Mouse (Mus musculus) lung, embryonic 16.5 days (tissue): Measurements from ENCODE around the gene Ak7. TPM values are rescaled to one million over a fixed set of nuclear protein-coding genes. Genes with fewer than 3 reads are reported as not detected.

Source experiments
- ATAC-seq: fragments of 200-750 bp; cut with Nextera tagmentation; 2 replicates; pipeline ENCODE4 v1.8.0; 2017; ENCODE audit warnings: low read depth, mild to moderate bottlenecking, moderate library complexity
- H3K27ac ChIP-seq: fragments of 300-500 bp; sonication (generic); 2 replicates; pipeline ENCODE4 v1.5.1; 2014; ENCODE audit warnings: mild to moderate bottlenecking, control low read depth, low read length
- H3K27me3 ChIP-seq: fragments of 300-500 bp; sonication (generic); 2 replicates; pipeline ENCODE4 v1.6.1; 2014; ENCODE audit warnings: low read depth, low read length, mixed read lengths; ENCODE audit not compliant: control insufficient read depth, insufficient read depth
- H3K36me3 ChIP-seq: fragments of 300-500 bp; sonication (generic); 2 replicates; pipeline ENCODE4 v1.6.1; 2014; ENCODE audit warnings: low read length; ENCODE audit not compliant: control insufficient read depth, insufficient read depth
- H3K4me1 ChIP-seq: fragments of 300-500 bp; sonication (generic); replicated peaks from 2 replicates; pipeline ENCODE4 v1.6.1; 2014; ENCODE audit warnings: low read length, mixed read lengths; ENCODE audit not compliant: control insufficient read depth, insufficient read depth
- H3K4me2 ChIP-seq: fragments of 300-500 bp; sonication (generic); 2 replicates; pipeline ENCODE4 v1.6.1; 2014; ENCODE audit warnings: low read depth, low read length, control low read depth
- H3K4me3 ChIP-seq: fragments of 300-500 bp; sonication (generic); 2 replicates; pipeline ENCODE4 v1.5.1; 2014; ENCODE audit warnings: mild to moderate bottlenecking, low read length, control low read depth
- H3K9ac ChIP-seq: fragments of 300-500 bp; sonication (generic); 2 replicates; pipeline ENCODE4 v1.6.1; 2014; ENCODE audit warnings: low read length, control low read depth
- H3K9me3 ChIP-seq: fragments of 300-500 bp; sonication (generic); 2 replicates; pipeline ENCODE4 v1.6.1; 2016; ENCODE audit warnings: low read length; ENCODE audit not compliant: control insufficient read depth
- WGBS: fragments of 180-500 bp; shearing (Covaris S2); extraction: QIAGEN DNeasy Blood & Tissue Kit; methylation state at CpG from one replicate; pipeline ENCODE4 v1.1.7; 2014; 5-methylcytosine and 5-hydroxymethylcytosine counted together
- polyA plus RNA-seq: library from polyadenylated mRNA; unstranded; fragments of >200 nt; fragmentation: Nextera tagmentation; extraction: Ambion mirVana; gene quantifications from 2 replicates; pipeline ENCODE4 v1.2.1, GENCODE M21; 2015

Gene Ak7
- polyA plus RNA-seq, 1 experiment from 2014 or later = 2.8 TPM

DNA sequence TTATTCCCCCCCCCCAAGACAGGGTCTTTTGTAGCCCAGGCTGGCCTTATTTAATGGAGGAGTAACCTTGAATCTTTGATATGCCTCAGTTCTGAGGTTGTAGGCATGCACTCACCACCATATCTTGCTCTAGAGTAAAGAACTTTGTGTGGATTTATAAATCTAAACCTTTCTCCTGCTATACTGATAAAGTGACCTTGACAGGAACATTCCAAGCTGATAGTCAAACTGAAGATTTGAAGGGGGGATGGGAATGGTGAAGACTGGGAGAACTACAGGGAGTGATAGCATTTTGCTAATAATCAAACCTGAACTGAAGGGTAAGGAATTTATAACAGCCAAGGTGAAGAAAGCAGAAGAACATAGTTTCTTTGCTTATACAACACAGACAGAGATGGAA is 92.2 kb downstream of the Ak7 start:
- ATAC-seq = no peak
- no peak overlapping the region for H3K4me2 ChIP-seq
- H3K27me3 ChIP-seq = no peaks in the 10 kb centered on the region
- no peaks in the 10 kb centered on the region for H3K9me3 ChIP-seq
- no peaks in the 10 kb centered on the region for H3K4me1 ChIP-seq
- H3K27ac ChIP-seq = no peak overlapping the region
- peaks cover 9% of the 10 kb centered on the region; the same call in 1 of the 2 replicates for H3K36me3 ChIP-seq
- H3K9ac ChIP-seq = no peak overlapping the region
- H3K4me3 ChIP-seq = no peak overlapping the region

DNA sequence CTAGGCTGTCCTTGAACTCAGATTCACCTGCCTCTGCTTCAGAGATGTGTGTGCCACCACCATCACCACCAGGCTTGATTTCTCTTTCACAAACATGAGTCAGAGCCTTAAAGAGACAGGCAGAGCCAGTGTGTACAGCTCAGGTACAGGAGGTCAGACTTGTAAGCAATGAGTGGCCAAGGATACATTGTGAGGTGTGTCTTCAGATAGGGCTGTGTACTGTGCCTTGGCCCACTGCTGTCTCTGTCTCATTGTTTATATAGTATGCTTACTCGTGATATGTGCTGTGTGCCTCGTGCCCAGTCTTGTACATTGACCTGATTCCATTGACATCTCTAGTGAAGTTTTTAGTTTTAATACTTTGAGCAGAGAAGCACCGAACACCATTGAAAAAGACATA is 100.0 kb downstream of the Ak7 start:
- no peak overlapping the region for H3K27ac ChIP-seq
- no peak for ATAC-seq
- H3K4me1 ChIP-seq = no peaks in the 10 kb centered on the region
- H3K9me3 ChIP-seq = no peaks in the 10 kb centered on the region
- H3K9ac ChIP-seq = no peak overlapping the region
- WGBS = 83% methylated on average over 3 of the region's 3 CpGs
- H3K36me3 ChIP-seq = peaks cover 30% of the 10 kb centered on the region
- no peak overlapping the region for H3K4me2 ChIP-seq
- no peak overlapping the region for H3K4me3 ChIP-seq
- no peaks in the 10 kb centered on the region for H3K27me3 ChIP-seq

DNA sequence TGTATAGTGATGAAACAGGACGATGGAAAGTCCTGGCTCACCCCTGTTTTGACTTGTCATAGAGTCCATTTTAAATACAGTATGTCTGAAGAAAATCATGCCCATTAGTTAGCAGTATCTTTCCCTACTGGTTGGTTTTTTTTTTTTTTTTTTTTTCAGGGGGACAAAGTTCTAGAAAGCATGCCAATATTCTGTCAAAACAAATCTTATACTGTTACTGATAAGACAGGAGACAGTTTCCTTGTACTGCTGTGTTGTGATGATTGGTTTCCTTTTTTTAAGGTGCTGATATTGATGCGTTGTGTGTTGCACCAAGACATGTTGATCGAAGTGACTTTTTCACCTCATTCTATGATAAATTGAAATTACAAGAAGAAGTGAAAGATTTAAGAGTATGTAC is 100.4 kb downstream of the Ak7 start:
- 89% methylated on average over 3 of the region's 3 CpGs for WGBS
- ATAC-seq = no peak
- H3K4me1 ChIP-seq = no peaks in the 10 kb centered on the region

DNA sequence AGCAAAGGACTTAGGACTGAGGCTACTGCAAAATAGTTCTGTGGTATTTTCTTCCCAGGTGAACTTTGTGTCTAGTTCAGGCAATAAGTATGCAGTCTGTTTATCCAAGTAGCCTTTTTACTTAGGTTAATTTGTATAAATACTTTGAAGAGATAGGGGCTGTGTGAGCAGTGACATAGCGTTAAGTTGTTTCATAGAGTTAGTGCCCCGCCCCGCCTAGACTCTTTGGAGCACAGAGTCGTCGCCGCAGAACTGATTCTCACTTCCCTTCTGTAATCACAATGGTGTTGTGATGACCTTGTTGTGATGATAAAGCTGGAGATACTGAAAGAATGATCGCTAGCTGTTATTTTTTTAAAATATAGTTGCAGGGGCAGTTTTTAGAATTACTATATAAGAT is 101.6 kb downstream of the Ak7 start:
- peaks cover 34% of the 10 kb centered on the region for H3K36me3 ChIP-seq
- no peak overlapping the region for H3K4me3 ChIP-seq
- 88% methylated on average over 7 of the region's 7 CpGs for WGBS

More for the DNA sequence above, 100.4 kb downstream of the Ak7 start:
- no peaks in the 10 kb centered on the region for H3K9me3 ChIP-seq
- no peak overlapping the region for H3K4me2 ChIP-seq
- H3K36me3 ChIP-seq = peaks cover 33% of the 10 kb centered on the region
- H3K4me3 ChIP-seq = no peak overlapping the region
- H3K27ac ChIP-seq = no peak overlapping the region
- no peaks in the 10 kb centered on the region for H3K27me3 ChIP-seq
- no peak overlapping the region for H3K9ac ChIP-seq

DNA sequence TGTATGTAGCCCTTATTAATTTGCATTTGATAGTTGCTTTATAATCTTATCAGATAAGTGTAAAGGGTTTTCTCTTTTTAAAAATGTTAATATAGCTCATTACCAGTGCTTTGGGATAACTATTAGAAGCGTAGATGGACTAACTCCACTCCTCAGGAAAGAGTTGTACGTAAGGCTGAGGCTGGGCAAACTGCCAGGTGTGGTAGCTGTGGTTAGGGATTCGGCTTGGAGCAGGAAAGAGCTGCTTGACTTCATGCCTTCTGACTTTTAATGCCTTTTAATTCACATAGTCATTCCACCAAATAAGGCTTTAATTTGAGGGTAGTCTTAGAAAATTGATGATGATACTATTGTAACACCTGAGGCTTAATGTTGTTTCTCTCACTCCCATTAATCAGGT is 103.2 kb downstream of the Ak7 start:
- no peaks in the 10 kb centered on the region for H3K9me3 ChIP-seq
- no peaks in the 10 kb centered on the region for H3K4me1 ChIP-seq
- H3K4me3 ChIP-seq = no peak overlapping the region
- ATAC-seq = no peak
- H3K27me3 ChIP-seq = no peaks in the 10 kb centered on the region
- peaks cover 38% of the 10 kb centered on the region for H3K36me3 ChIP-seq
- H3K9ac ChIP-seq = no peak overlapping the region
- 33% methylated on average over 3 of the region's 3 CpGs for WGBS
- no peak overlapping the region for H3K4me2 ChIP-seq
- H3K27ac ChIP-seq = no peak overlapping the region

More for the DNA sequence above, 101.6 kb downstream of the Ak7 start:
- Histone ChIP-seq H3K9me3 (no peaks in the 10 kb centered on the region), H3K4me1 (no peaks in the 10 kb centered on the region), H3K27ac (no peak overlapping the region), H3K27me3 (no peaks in the 10 kb centered on the region), H3K9ac (no peak overlapping the region), H3K4me2 (no peak overlapping the region)
- ATAC-seq = no peak

DNA sequence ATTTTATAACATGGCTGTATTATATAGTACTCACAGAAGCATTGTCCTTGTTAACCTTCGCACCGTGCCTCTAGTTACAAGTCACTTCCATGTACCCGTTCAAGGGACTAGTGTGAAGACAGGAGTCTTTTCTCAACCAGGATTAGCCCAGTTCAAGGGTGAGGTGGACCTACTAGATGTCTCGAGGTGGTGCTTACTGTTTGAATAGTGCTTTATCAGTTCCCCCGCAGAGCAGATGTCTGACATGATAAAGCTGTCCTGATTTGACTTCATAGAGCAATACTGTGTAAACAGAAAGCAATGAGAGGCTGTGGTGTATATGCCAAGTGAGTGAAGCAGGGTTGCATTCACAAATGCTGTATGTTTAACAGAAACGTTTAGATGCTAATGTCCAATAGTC is 104.8 kb downstream of the Ak7 start:
- Histone ChIP-seq H3K36me3 (peaks cover 38% of the 10 kb centered on the region), H3K9ac (no peak overlapping the region), H3K4me1 (no peaks in the 10 kb centered on the region), H3K4me3 (no peak overlapping the region), H3K27me3 (no peaks in the 10 kb centered on the region), H3K4me2 (no peak overlapping the region), H3K9me3 (no peaks in the 10 kb centered on the region), H3K27ac (no peak overlapping the region)
- WGBS = 70% methylated on average over 6 of the region's 6 CpGs
- ATAC-seq = no peak

DNA sequence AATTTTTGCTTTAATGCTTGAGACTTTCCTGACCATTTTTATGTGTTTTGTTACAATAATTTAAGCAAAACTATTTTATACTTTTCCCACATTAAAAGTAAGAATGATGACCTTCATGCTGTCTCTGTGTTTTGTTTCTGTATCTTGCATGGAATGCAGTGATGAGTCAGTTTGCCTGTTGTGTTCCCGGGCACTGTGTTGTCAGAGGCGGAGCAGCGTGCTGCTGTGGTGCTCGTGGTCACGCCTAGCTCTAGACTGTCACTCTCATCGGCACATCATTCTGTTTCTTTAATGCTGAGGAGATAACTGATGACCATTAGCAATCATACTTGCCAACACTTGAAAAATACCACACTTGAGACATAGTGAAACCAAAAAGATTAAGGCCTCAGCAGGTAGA is 108.2 kb downstream of the Ak7 start:
- H3K27ac ChIP-seq = no peak overlapping the region
- ATAC-seq = no peak
- no peak overlapping the region for H3K9ac ChIP-seq
- H3K4me1 ChIP-seq = no peaks in the 10 kb centered on the region
- no peak overlapping the region for H3K4me2 ChIP-seq
- H3K9me3 ChIP-seq = no peaks in the 10 kb centered on the region
- 90% methylated on average over 6 of the region's 6 CpGs for WGBS
- H3K4me3 ChIP-seq = no peak overlapping the region
- H3K27me3 ChIP-seq = no peaks in the 10 kb centered on the region
- H3K36me3 ChIP-seq = peaks cover 27% of the 10 kb centered on the region

DNA sequence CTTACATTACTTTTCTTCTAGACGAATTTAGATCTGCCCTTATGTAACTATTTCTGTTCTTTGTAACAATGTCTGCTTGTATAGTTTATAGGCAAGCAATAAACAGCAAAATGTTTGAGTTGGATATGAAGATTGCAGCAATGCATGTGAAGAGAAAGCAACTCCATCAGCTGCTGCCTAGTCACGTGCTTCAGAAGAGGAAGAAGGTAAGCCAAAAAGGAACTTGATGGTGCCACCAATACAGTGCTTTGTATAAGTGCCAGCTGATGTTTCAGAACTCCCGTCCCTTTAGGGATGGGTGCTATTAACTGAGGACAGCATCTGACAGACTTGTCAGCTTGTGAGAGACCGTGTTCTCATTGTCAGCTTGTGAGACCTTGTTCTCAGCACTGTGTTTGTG is 117.7 kb downstream of the Ak7 start:
- Histone ChIP-seq H3K9ac (no peak overlapping the region), H3K4me2 (no peak overlapping the region), H3K4me3 (no peak overlapping the region), H3K36me3 (peaks cover 52% of the 10 kb centered on the region), H3K4me1 (no peaks in the 10 kb centered on the region), H3K9me3 (no peaks in the 10 kb centered on the region), H3K27me3 (no peaks in the 10 kb centered on the region), H3K27ac (no peak overlapping the region)
- 77% methylated on average over 4 of the region's 4 CpGs for WGBS
- ATAC-seq = no peak

DNA sequence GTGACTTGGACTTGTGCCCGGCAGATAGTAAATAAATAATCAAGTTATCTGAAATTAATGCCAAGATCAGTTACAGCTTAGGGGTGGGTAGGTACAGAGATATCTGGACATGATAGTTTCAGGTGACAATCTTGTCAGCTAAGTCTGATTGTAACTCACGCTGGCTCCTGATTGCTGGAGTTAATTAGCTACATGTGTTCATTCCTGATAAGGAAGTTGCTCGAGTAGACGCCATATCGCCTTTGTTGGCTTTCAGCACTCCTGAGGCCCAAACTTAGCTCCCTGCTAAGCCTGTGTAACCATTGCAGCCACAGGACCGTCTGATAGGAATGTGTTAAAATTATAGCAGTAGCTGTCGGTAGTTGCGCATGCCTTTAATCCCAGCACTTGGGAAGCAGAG is 119.0 kb downstream of the Ak7 start:
- Histone ChIP-seq H3K27ac (no peak overlapping the region), H3K9me3 (no peaks in the 10 kb centered on the region), H3K36me3 (peaks cover 59% of the 10 kb centered on the region), H3K4me3 (no peak overlapping the region), H3K27me3 (no peaks in the 10 kb centered on the region), H3K9ac (no peak overlapping the region), H3K4me1 (no peaks in the 10 kb centered on the region), H3K4me2 (no peak overlapping the region)
- 87% methylated on average over 8 of the region's 8 CpGs for WGBS
- no peak for ATAC-seq

DNA sequence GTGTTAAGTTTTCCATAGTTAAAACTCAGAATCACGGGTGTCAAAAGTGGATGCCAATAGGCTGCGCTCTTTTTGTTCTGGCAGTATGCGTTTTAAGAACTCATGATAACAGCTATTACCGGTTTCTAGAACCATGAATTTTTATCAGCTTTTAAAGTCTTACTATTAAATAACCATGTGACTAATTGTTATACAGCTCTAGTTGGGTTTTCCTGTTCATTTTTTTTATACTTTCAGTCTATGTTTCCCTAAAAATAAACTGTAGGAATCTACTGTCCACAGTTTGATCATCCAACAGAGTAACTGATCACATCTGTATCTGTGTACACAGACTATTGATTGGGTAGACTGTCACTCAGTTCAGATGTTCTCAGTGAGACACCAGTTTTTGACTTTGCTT is 119.5 kb downstream of the Ak7 start:
- Histone ChIP-seq H3K27me3 (no peaks in the 10 kb centered on the region), H3K9me3 (no peaks in the 10 kb centered on the region), H3K4me1 (no peaks in the 10 kb centered on the region), H3K36me3 (peaks cover 62% of the 10 kb centered on the region), H3K9ac (no peak overlapping the region), H3K4me2 (no peak overlapping the region), H3K27ac (no peak overlapping the region), H3K4me3 (no peak overlapping the region)
- no peak for ATAC-seq
- 95% methylated on average over 4 of the region's 4 CpGs for WGBS
